Mouse (Mus musculus) kidney, embryonic 14.5 days (tissue): ENCODE data around the gene Smc3. TPM values are rescaled to one million over a fixed set of nuclear protein-coding genes. Genes with fewer than 3 reads are reported as not detected.
A peak's percentile ranks its signal among the peaks of the same experiment; 100 is the strongest.
"Not testable (repeated sequence)": the region's sequence is repeated elsewhere in the genome, so short reads cannot be mapped to it uniquely, and the experiment has no call there.

Source experiments
- ATAC-seq: fragments of 200-750 bp; cut with Nextera tagmentation; 2 replicates; pipeline ENCODE4 v1.8.0; 2017; ENCODE audit warnings: moderate number of reproducible peaks, mild to moderate bottlenecking, moderate TSS enrichment, moderate library complexity; ENCODE audit not compliant: low FRiP score, low TSS enrichment
- H3K27ac ChIP-seq: fragments of 300-500 bp; sonication (generic); 2 replicates; pipeline ENCODE4 v1.5.1; 2014; ENCODE audit warnings: low read depth, mild to moderate bottlenecking, low read length, moderate library complexity, mixed read lengths
- H3K27me3 ChIP-seq: fragments of 300-500 bp; sonication (generic); 2 replicates; pipeline ENCODE4 v1.6.1; 2014; ENCODE audit warnings: mild to moderate bottlenecking, low read length; ENCODE audit not compliant: control insufficient read depth, insufficient read depth
- H3K36me3 ChIP-seq: fragments of 300-500 bp; sonication (generic); 2 replicates; pipeline ENCODE4 v1.6.1; 2014; ENCODE audit warnings: low read length, mixed read lengths; ENCODE audit not compliant: control insufficient read depth, insufficient read depth
- H3K4me1 ChIP-seq: fragments of 300-500 bp; sonication (generic); 2 replicates; pipeline ENCODE4 v1.6.1; 2014; ENCODE audit warnings: low read length, mixed read lengths; ENCODE audit not compliant: control insufficient read depth, insufficient read depth
- H3K4me2 ChIP-seq: fragments of 300-500 bp; sonication (generic); replicated peaks from 2 replicates; pipeline ENCODE4 v1.6.1; 2014; ENCODE audit warnings: low read depth, mild to moderate bottlenecking, low read length
- H3K4me3 ChIP-seq: fragments of 300-500 bp; sonication (generic); 2 replicates; pipeline ENCODE4 v1.5.1; 2014; ENCODE audit warnings: mild to moderate bottlenecking, low read length
- H3K9ac ChIP-seq: fragments of 300-500 bp; sonication (generic); 2 replicates; pipeline ENCODE4 v1.6.1; 2014; ENCODE audit warnings: low read depth, mild to moderate bottlenecking, low read length, moderate library complexity
- H3K9me3 ChIP-seq: fragments of 300-500 bp; sonication (generic); 2 replicates; pipeline ENCODE4 v1.6.1; 2016; ENCODE audit warnings: low read length; ENCODE audit not compliant: control insufficient read depth
- WGBS: fragments of 180-500 bp; shearing (Covaris S2); extraction: QIAGEN DNeasy Blood & Tissue Kit; methylation state at CpG from one replicate; pipeline ENCODE4 v1.1.7; 2014; 5-methylcytosine and 5-hydroxymethylcytosine counted together
- polyA plus RNA-seq: library from polyadenylated mRNA; unstranded; fragments of >200 nt; fragmentation: Nextera tagmentation; extraction: Ambion mirVana; gene quantifications from 2 replicates; pipeline ENCODE4 v1.2.1, GENCODE M21; 2014

Smc3 gene
- polyA plus RNA-seq, 1 experiment from 2014 or later: 80.2 TPM

- H3K4me2 ChIP-seq: no peak overlapping the region
- H3K36me3 ChIP-seq: no peaks in the 10 kb centered on the region
- H3K27ac ChIP-seq: no peak overlapping the region
- H3K4me3 ChIP-seq: no peak overlapping the region
- 62% methylated on average over 8 of the region's 8 CpGs for WGBS
- H3K4me1 ChIP-seq: no peaks in the 10 kb centered on the region
- H3K9ac ChIP-seq: no peak overlapping the region
- H3K27me3 ChIP-seq: no peaks in the 10 kb centered on the region
- no peak for ATAC-seq
- H3K9me3 ChIP-seq: no peaks in the 10 kb centered on the region
These were observed 26.1 kb upstream of the Smc3 start for GRCm38 (mm10) chr19:53574131-53574530.

- Histone ChIP-seq H3K9ac (no peak overlapping the region), H3K27me3 (no peaks in the 10 kb centered on the region), H3K27ac (no peak overlapping the region), H3K4me1 (no peaks in the 10 kb centered on the region), H3K36me3 (no peaks in the 10 kb centered on the region), H3K4me3 (no peak overlapping the region), H3K9me3 (no peaks in the 10 kb centered on the region), H3K4me2 (no peak overlapping the region)
- 89% methylated on average over 7 of the region's 7 CpGs for WGBS
- no peak for ATAC-seq
These were observed 25.7 kb upstream of the Smc3 start for GRCm38 (mm10) chr19:53574546-53574945.

- no peak overlapping the region for H3K4me3 ChIP-seq
- no peak overlapping the region for H3K4me2 ChIP-seq
- no peaks in the 10 kb centered on the region for H3K4me1 ChIP-seq
- 79% methylated on average over 4 of the region's 4 CpGs for WGBS
- no peak overlapping the region for H3K9ac ChIP-seq
- H3K27me3 ChIP-seq: no peaks in the 10 kb centered on the region
- ATAC-seq: no peak
- H3K27ac ChIP-seq: no peak overlapping the region
- H3K36me3 ChIP-seq: no peaks in the 10 kb centered on the region
- no peaks in the 10 kb centered on the region for H3K9me3 ChIP-seq
These were observed 24.7 kb upstream of the Smc3 start for GRCm38 (mm10) chr19:53575296-53576010.

- no peaks in the 10 kb centered on the region for H3K4me1 ChIP-seq
- WGBS: 72% methylated on average over 7 of the region's 7 CpGs
- no peak for ATAC-seq
- H3K4me2 ChIP-seq: no peak overlapping the region
- no peak overlapping the region for H3K27ac ChIP-seq
- no peaks in the 10 kb centered on the region for H3K27me3 ChIP-seq
- H3K9me3 ChIP-seq: no peaks in the 10 kb centered on the region
- no peak overlapping the region for H3K9ac ChIP-seq
- H3K36me3 ChIP-seq: no peaks in the 10 kb centered on the region
- no peak overlapping the region for H3K4me3 ChIP-seq
These were observed 24.1 kb upstream of the Smc3 start for GRCm38 (mm10) chr19:53576061-53576460.

- H3K36me3 ChIP-seq: no peaks in the 10 kb centered on the region
- H3K27ac ChIP-seq: no peak overlapping the region
- no peaks in the 10 kb centered on the region for H3K27me3 ChIP-seq
- WGBS: 58% methylated on average over 11 of the region's 11 CpGs
- no peak for ATAC-seq
- no peak overlapping the region for H3K9ac ChIP-seq
- no peaks in the 10 kb centered on the region for H3K4me1 ChIP-seq
- no peaks in the 10 kb centered on the region for H3K9me3 ChIP-seq
- H3K4me3 ChIP-seq: no peak overlapping the region
- H3K4me2 ChIP-seq: no peak overlapping the region
These were observed 23.0 kb upstream of the Smc3 start for GRCm38 (mm10) chr19:53577025-53577800.

GRCm38 (mm10) chr19:53578597-53579252 is 21.5 kb upstream of the Smc3 start:
- no peak overlapping the region for H3K4me3 ChIP-seq
- H3K9ac ChIP-seq: no peak overlapping the region
- H3K4me2 ChIP-seq: no peak overlapping the region
- no peaks in the 10 kb centered on the region for H3K9me3 ChIP-seq
- ATAC-seq: 0 out of 2 replicates have a peak, but pooled peaks have one; percentile 46
- H3K27ac ChIP-seq: no peak overlapping the region
- H3K4me1 ChIP-seq: no peaks in the 10 kb centered on the region
- WGBS: 11% methylated on average over 8 of the region's 8 CpGs
- H3K27me3 ChIP-seq: no peaks in the 10 kb centered on the region
- H3K36me3 ChIP-seq: no peaks in the 10 kb centered on the region

GRCm38 (mm10) chr19:53580271-53580670 is 19.9 kb upstream of the Smc3 start:
- not testable (repeated sequence) for H3K4me2 ChIP-seq, H3K9ac ChIP-seq, H3K36me3 ChIP-seq, ATAC-seq, H3K27ac ChIP-seq, H3K4me1 ChIP-seq, H3K27me3 ChIP-seq, H3K4me3 ChIP-seq
- 95% methylated on average over 8 of the region's 8 CpGs for WGBS
- peaks cover 15% of the 10 kb centered on the region for H3K9me3 ChIP-seq

GRCm38 (mm10) chr19:53587686-53588085 is 12.5 kb upstream of the Smc3 start:
- H3K9me3 ChIP-seq: peaks cover 19% of the 10 kb centered on the region
- H3K4me2 ChIP-seq, H3K27me3 ChIP-seq, H3K36me3 ChIP-seq, H3K27ac ChIP-seq, H3K9ac ChIP-seq, ATAC-seq, H3K4me3 ChIP-seq, H3K4me1 ChIP-seq: not testable (repeated sequence)
- 98% methylated on average over 3 of the region's 3 CpGs for WGBS

- not testable (repeated sequence) for ATAC-seq, H3K4me3 ChIP-seq, H3K27me3 ChIP-seq, H3K27ac ChIP-seq, H3K4me1 ChIP-seq, H3K36me3 ChIP-seq, H3K9ac ChIP-seq, H3K4me2 ChIP-seq
- peaks cover 17% of the 10 kb centered on the region for H3K9me3 ChIP-seq
- 98% methylated on average over 7 of the region's 7 CpGs for WGBS
These were observed 11.2 kb upstream of the Smc3 start, which contains the start of gene Nutf2-ps1 for GRCm38 (mm10) chr19:53588968-53589367. TSS of gene Nutf2-ps1 (minus strand) at chr19:53589068.
